Mouse (Mus musculus): ENCODE measurements at regions not wholly inside any gene's neighbourhood (a gene's known extent, or its start where the extent isn't known, plus 50 kb on each side); places are given as distances from the start of the nearest gene placed in this dataset.

DNA sequence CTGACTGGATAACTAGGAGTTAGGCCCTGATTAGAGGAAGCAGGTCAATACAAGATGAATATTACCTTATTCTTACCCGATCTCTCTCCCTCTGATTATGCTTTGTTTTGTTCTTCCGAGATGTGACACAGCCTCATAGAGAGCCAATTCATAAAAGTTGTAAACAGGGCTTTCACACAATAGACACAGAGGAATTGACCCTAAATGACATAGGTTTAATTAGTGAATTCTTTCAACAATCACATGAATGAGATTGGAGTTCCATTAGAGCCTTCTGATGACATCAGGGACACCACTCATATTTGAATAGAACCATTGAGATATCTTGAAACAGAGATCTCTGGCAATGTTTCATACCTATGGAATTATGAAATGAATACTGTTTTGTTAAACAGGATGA, 856.4 kb upstream of the Tenm2 start:
- TF ChIP-seq MYOD1 (IDR thresholded peaks at IDR 0.05; ENCODE audit: control insufficient read depth in 1 of 3, insufficient read length in 2 of 3, low read depth in 2 of 3) (no peak), TCF12 (IDR thresholded peaks at IDR 0.05; ENCODE audit: insufficient read depth, poor library complexity, severe bottlenecking) (no peak), REST (IDR thresholded peaks at IDR 0.05; ENCODE audit: insufficient read depth, insufficient read length) (no peak), MYOG (IDR thresholded peaks at IDR 0.05; ENCODE audit: control insufficient read depth in 1 of 3, insufficient read depth in 1 of 3, insufficient read length in 2 of 3, low read depth in 2 of 3) (no peak), TCF3 (IDR thresholded peaks at IDR 0.05; ENCODE audit: insufficient read length, low read depth) (no peak), MAX (IDR thresholded peaks at IDR 0.05; ENCODE audit: low read depth) (no peak), POLR2A (IDR thresholded peaks at IDR 0.05; ENCODE audit: insufficient read length, low read depth) (no peak), E2F4 (IDR thresholded peaks at IDR 0.05; ENCODE audit: insufficient read depth) (no peak), USF1 (IDR thresholded peaks at IDR 0.05; ENCODE audit: low read depth) (no peak), POLR2AphosphoS2 (IDR thresholded peaks at IDR 0.05; ENCODE audit: insufficient read length, low read depth) (no peak), SRF (IDR thresholded peaks at IDR 0.05; ENCODE audit: control insufficient read depth, insufficient read length, low read depth) (no peak), CEBPB (IDR thresholded peaks at IDR 0.05; ENCODE audit: insufficient read depth, poor library complexity, severe bottlenecking) (no peak)
- H3K27me3 ChIP-seq (ENCODE audit: control insufficient read depth, insufficient read depth, insufficient read length) = no peaks in the 10 kb centered on the region
- no peak overlapping the region for H3ac ChIP-seq (ENCODE audit: control insufficient read depth, insufficient read length)
- no peaks in the 10 kb centered on the region for H3K79me2 ChIP-seq (ENCODE audit: control insufficient read depth, insufficient read depth)
- H3K36me3 ChIP-seq (ENCODE audit: control insufficient read depth, insufficient read depth) = no peaks in the 10 kb centered on the region
- no peak overlapping the region for H3K4me3 ChIP-seq
- no peak overlapping the region for H3K4me2 ChIP-seq (ENCODE audit: low read depth)

DNA sequence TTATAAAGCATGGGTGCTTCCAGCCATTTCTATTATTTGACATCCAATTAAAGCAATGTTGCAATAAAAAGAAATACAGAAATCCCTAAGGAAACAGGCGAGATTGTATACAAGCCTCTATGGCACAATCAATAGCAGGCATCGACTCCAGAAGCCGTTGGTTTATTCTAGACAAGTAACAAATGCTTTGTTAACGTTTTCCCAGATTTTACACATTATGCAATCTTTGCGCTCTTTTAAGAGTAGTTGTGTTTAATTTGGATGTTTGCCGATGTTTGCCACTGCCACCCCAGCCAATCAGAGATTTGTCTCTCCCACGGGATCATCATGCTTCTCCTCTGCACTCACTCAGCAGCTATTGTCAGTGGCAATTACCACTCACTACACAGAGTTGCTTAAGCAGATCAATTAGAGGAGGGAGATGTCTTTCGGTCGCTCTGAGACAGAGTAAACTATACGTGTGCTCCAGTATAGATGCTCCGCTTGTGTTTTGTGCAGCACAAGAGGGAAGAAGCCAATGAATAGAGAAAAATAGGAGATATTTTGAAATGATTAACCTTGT, 839.5 kb upstream of the Tenm2 start:
- Histone ChIP-seq H3K4me3 (no peak overlapping the region), H3K79me2 (ENCODE audit: control insufficient read depth, insufficient read depth) (no peaks in the 10 kb centered on the region), H3K36me3 (ENCODE audit: control insufficient read depth, insufficient read depth) (no peaks in the 10 kb centered on the region), H3K4me2 (ENCODE audit: low read depth) (no peak overlapping the region), H3K27me3 (ENCODE audit: control insufficient read depth, insufficient read depth, insufficient read length) (no peaks in the 10 kb centered on the region), H3ac (ENCODE audit: control insufficient read depth, insufficient read length) (no peak overlapping the region)
- TF ChIP-seq MYOD1 (IDR thresholded peaks at IDR 0.05; ENCODE audit: control insufficient read depth in 1 of 3, insufficient read length in 2 of 3, low read depth in 2 of 3) = no peak
- TF ChIP-seq MAX (IDR thresholded peaks at IDR 0.05; ENCODE audit: low read depth) = no peak
- no peak for TF ChIP-seq REST (IDR thresholded peaks at IDR 0.05; ENCODE audit: insufficient read depth, insufficient read length)
- no peak for TF ChIP-seq SRF (IDR thresholded peaks at IDR 0.05; ENCODE audit: control insufficient read depth, insufficient read length, low read depth)
- TF ChIP-seq E2F4 (IDR thresholded peaks at IDR 0.05; ENCODE audit: insufficient read depth) = no peak
- TF ChIP-seq POLR2A (IDR thresholded peaks at IDR 0.05; ENCODE audit: insufficient read length, low read depth) = no peak
- no peak for TF ChIP-seq USF1 (IDR thresholded peaks at IDR 0.05; ENCODE audit: low read depth)

DNA sequence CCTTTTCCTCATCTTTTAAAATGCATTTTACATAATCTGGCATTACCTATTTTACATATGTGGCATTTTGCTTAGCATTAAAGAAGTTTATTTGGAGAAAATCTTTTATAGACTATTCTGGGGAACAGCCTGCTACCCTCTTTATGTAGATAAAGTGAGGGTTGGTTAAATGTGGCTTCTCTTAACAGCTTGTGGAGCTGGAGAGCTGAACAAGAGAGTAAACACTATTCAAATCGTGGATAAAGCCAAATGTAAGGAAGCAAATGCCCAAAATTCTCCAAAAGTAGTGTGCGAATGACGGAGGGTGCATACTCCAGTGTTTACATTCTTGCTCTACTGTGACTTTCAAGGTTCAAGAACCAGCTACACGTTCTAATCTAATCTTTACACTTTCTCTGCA, 833.9 kb upstream of the Tenm2 start:
- H3K4me2 ChIP-seq (ENCODE audit: low read depth) = no peak overlapping the region
- TF ChIP-seq SRF (IDR thresholded peaks at IDR 0.05; ENCODE audit: control insufficient read depth, insufficient read length, low read depth) (no peak), CEBPB (IDR thresholded peaks at IDR 0.05; ENCODE audit: insufficient read depth, poor library complexity, severe bottlenecking) (no peak), MYOD1 (IDR thresholded peaks at IDR 0.05; ENCODE audit: control insufficient read depth in 1 of 3, insufficient read length in 2 of 3, low read depth in 2 of 3) (no peak), POLR2AphosphoS2 (IDR thresholded peaks at IDR 0.05; ENCODE audit: insufficient read length, low read depth) (no peak), POLR2A (IDR thresholded peaks at IDR 0.05; ENCODE audit: insufficient read length, low read depth) (no peak), TCF12 (IDR thresholded peaks at IDR 0.05; ENCODE audit: insufficient read depth, poor library complexity, severe bottlenecking) (no peak), E2F4 (IDR thresholded peaks at IDR 0.05; ENCODE audit: insufficient read depth) (no peak), MYOG (IDR thresholded peaks at IDR 0.05; ENCODE audit: control insufficient read depth in 1 of 3, insufficient read depth in 1 of 3, insufficient read length in 2 of 3, low read depth in 2 of 3) (no peak)
- no peaks in the 10 kb centered on the region for H3K79me2 ChIP-seq (ENCODE audit: control insufficient read depth, insufficient read depth)
- H3K4me3 ChIP-seq = no peak overlapping the region
- no peak overlapping the region for H3ac ChIP-seq (ENCODE audit: control insufficient read depth, insufficient read length)
- no peaks in the 10 kb centered on the region for H3K36me3 ChIP-seq (ENCODE audit: control insufficient read depth, insufficient read depth)
- no peaks in the 10 kb centered on the region for H3K27me3 ChIP-seq (ENCODE audit: control insufficient read depth, insufficient read depth, insufficient read length)

- no peak overlapping the region for H3K4me3 ChIP-seq
- TF ChIP-seq POLR2AphosphoS2 (IDR thresholded peaks at IDR 0.05; ENCODE audit: insufficient read length, low read depth) (no peak), TCF12 (IDR thresholded peaks at IDR 0.05; ENCODE audit: insufficient read depth, poor library complexity, severe bottlenecking) (no peak), MAX (IDR thresholded peaks at IDR 0.05; ENCODE audit: low read depth) (no peak), E2F4 (IDR thresholded peaks at IDR 0.05; ENCODE audit: insufficient read depth) (no peak), TCF3 (IDR thresholded peaks at IDR 0.05; ENCODE audit: insufficient read length, low read depth) (no peak), POLR2A (IDR thresholded peaks at IDR 0.05; ENCODE audit: insufficient read length, low read depth) (no peak), MYOG (IDR thresholded peaks at IDR 0.05; ENCODE audit: control insufficient read depth in 1 of 3, insufficient read depth in 1 of 3, insufficient read length in 2 of 3, low read depth in 2 of 3) (no peak), USF1 (IDR thresholded peaks at IDR 0.05; ENCODE audit: low read depth) (no peak), CEBPB (IDR thresholded peaks at IDR 0.05; ENCODE audit: insufficient read depth, poor library complexity, severe bottlenecking) (no peak), MYOD1 (IDR thresholded peaks at IDR 0.05; ENCODE audit: control insufficient read depth in 1 of 3, insufficient read length in 2 of 3, low read depth in 2 of 3) (no peak), REST (IDR thresholded peaks at IDR 0.05; ENCODE audit: insufficient read depth, insufficient read length) (no peak), SRF (IDR thresholded peaks at IDR 0.05; ENCODE audit: control insufficient read depth, insufficient read length, low read depth) (no peak)
- H3ac ChIP-seq (ENCODE audit: control insufficient read depth, insufficient read length) = no peak overlapping the region
- no peaks in the 10 kb centered on the region for H3K27me3 ChIP-seq (ENCODE audit: control insufficient read depth, insufficient read depth, insufficient read length)
- H3K36me3 ChIP-seq (ENCODE audit: control insufficient read depth, insufficient read depth) = no peaks in the 10 kb centered on the region
- H3K79me2 ChIP-seq (ENCODE audit: control insufficient read depth, insufficient read depth) = no peaks in the 10 kb centered on the region
- no peak overlapping the region for H3K4me2 ChIP-seq (ENCODE audit: low read depth)
These were observed 831.9 kb upstream of the Tenm2 start for GRCm38 (mm10) chr11:38067682-38068081.

DNA sequence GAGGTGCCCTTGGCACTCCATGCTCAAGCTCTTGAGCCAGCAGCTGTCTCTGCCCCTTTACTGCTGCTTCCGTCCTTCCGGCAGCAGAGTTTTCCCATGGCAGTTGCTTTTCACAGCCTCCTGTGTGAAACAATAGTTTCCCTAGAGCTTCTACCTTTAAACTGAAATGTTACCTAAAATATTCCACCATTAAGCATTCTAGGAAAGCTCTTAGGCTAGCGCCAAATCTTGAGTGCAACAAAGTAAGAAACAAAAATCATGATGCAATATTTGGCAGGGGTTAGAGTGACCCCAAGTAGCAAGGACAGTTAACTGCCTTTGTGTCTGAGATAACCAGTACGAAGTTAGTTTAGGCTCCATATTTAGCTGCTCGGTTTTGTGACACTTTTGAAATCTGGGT, 830.3 kb upstream of the Tenm2 start:
- no peak overlapping the region for H3K4me3 ChIP-seq
- no peaks in the 10 kb centered on the region for H3K36me3 ChIP-seq (ENCODE audit: control insufficient read depth, insufficient read depth)
- no peak overlapping the region for H3K4me2 ChIP-seq (ENCODE audit: low read depth)
- TF ChIP-seq MYOD1 (IDR thresholded peaks at IDR 0.05; ENCODE audit: control insufficient read depth in 1 of 3, insufficient read length in 2 of 3, low read depth in 2 of 3) (no peak), SRF (IDR thresholded peaks at IDR 0.05; ENCODE audit: control insufficient read depth, insufficient read length, low read depth) (no peak), POLR2AphosphoS2 (IDR thresholded peaks at IDR 0.05; ENCODE audit: insufficient read length, low read depth) (no peak), TCF12 (IDR thresholded peaks at IDR 0.05; ENCODE audit: insufficient read depth, poor library complexity, severe bottlenecking) (no peak), REST (IDR thresholded peaks at IDR 0.05; ENCODE audit: insufficient read depth, insufficient read length) (no peak), POLR2A (IDR thresholded peaks at IDR 0.05; ENCODE audit: insufficient read length, low read depth) (no peak), MYOG (IDR thresholded peaks at IDR 0.05; ENCODE audit: control insufficient read depth in 1 of 3, insufficient read depth in 1 of 3, insufficient read length in 2 of 3, low read depth in 2 of 3) (no peak), MAX (IDR thresholded peaks at IDR 0.05; ENCODE audit: low read depth) (no peak), E2F4 (IDR thresholded peaks at IDR 0.05; ENCODE audit: insufficient read depth) (no peak), USF1 (IDR thresholded peaks at IDR 0.05; ENCODE audit: low read depth) (no peak), TCF3 (IDR thresholded peaks at IDR 0.05; ENCODE audit: insufficient read length, low read depth) (no peak), CEBPB (IDR thresholded peaks at IDR 0.05; ENCODE audit: insufficient read depth, poor library complexity, severe bottlenecking) (no peak)
- no peaks in the 10 kb centered on the region for H3K79me2 ChIP-seq (ENCODE audit: control insufficient read depth, insufficient read depth)
- no peak overlapping the region for H3ac ChIP-seq (ENCODE audit: control insufficient read depth, insufficient read length)
- H3K27me3 ChIP-seq (ENCODE audit: control insufficient read depth, insufficient read depth, insufficient read length) = no peaks in the 10 kb centered on the region
